Mouse (Mus musculus): ENCODE results near the gene Evc. TPM values are rescaled to one million over a fixed set of nuclear protein-coding genes. Genes with fewer than 3 reads are reported as not detected.

Gene Evc
- total and polyA plus RNA-seq, 3 experiments, result 0.17 to 0.91 (median 0.73) TPM

GRCm38 (mm10) chr5:37326675-37327074, 10.0 kb downstream of the Evc start:
- no peak for DNase-seq (ENCODE audit: extremely low read depth)
- dilution Hi-C loops (cut with MboI; ENCODE audit: extremely low pct_ligation_motif_present, extremely low pct_unique_long_range_greater_than_20kb, low sequenced_read_pairs) (no loop called here), in situ Hi-C loops (cut with MboI; ENCODE audit: low pct_ligation_motif_present, low pct_unique_long_range_greater_than_20kb, low sequenced_read_pairs) (no loop called here)
- Histone ChIP-seq H3K4me3 (replicated peaks in 1 of 3; ENCODE audit: low read depth in 2 of 3, low read length in 2 of 3, poor library complexity in 1 of 3) (no peak overlapping the region), H3K9me3 (replicated peaks; ENCODE audit: low read length) (peaks cover 5% of the 10 kb centered on the region), H3K27me3 (replicated peaks) (no peaks in the 10 kb centered on the region), H3K79me2 (replicated peaks; ENCODE audit: control insufficient read depth, extremely low read depth, insufficient read depth, poor library complexity, severe bottlenecking) (no peaks in the 10 kb centered on the region), H3K9ac (ENCODE audit: insufficient read depth, low read depth) (no peak overlapping the region), H3K4me2 (ENCODE audit: insufficient read depth, low read depth, poor library complexity, severe bottlenecking) (no peak overlapping the region), H3K4me1 (ENCODE audit: control insufficient read depth in 1 of 2, insufficient read depth in 2 of 2) (no peaks in the 10 kb centered on the region), H3K36me3 (replicated peaks in 1 of 2; ENCODE audit: control insufficient read depth in 1 of 2, insufficient read depth in 1 of 2, low read length in 1 of 2) (no peaks in the 10 kb centered on the region), H3K27ac (ENCODE audit: insufficient read depth, low read depth) (no peak overlapping the region)
- TF ChIP-seq UBTF (IDR thresholded peaks at IDR 0.05; ENCODE audit: low read depth, low read length) (no peak), SIN3A (IDR thresholded peaks at IDR 0.05; ENCODE audit: low read length) (no peak), MAFK (IDR thresholded peaks at IDR 0.05; ENCODE audit: insufficient replicate concordance, low read length) (no peak), ZMIZ1 (IDR thresholded peaks at IDR 0.05; ENCODE audit: low read depth, low read length) (no peak), ETS1 (conservative IDR thresholded peaks at IDR 0.05; ENCODE audit: low read depth, low read length) (no peak), BHLHE40 (IDR thresholded peaks at IDR 0.05; ENCODE audit: low read depth, low read length) (no peak), E2F4 (IDR thresholded peaks at IDR 0.05; ENCODE audit: insufficient replicate concordance, low read depth, low read length) (no peak), RCOR1 (conservative IDR thresholded peaks at IDR 0.05; ENCODE audit: low read depth, low read length) (no peak), JUND (conservative IDR thresholded peaks at IDR 0.05; ENCODE audit: low read depth, low read length) (no peak), RAD21 (IDR thresholded peaks at IDR 0.05; ENCODE audit: low read depth, low read length) (no peak), ZC3H11A (IDR thresholded peaks at IDR 0.05; ENCODE audit: low read depth, low read length) (no peak), NRF1 (IDR thresholded peaks at IDR 0.05; ENCODE audit: low read depth, low read length) (no peak), TBP (conservative IDR thresholded peaks at IDR 0.05; ENCODE audit: low read depth, low read length) (no peak), USF1 (IDR thresholded peaks at IDR 0.05; ENCODE audit: low read depth, low read length) (no peak), MYC (IDR thresholded peaks at IDR 0.05; ENCODE audit: low read depth, low read length) (no peak), MAX (IDR thresholded peaks at IDR 0.05; ENCODE audit: low read length) (no peak), MXI1 (IDR thresholded peaks at IDR 0.05; ENCODE audit: low read depth, low read length) (no peak), EP300 (IDR thresholded peaks at IDR 0.05; ENCODE audit: low read length) (no peak)

GRCm38 (mm10) chr5:37320761-37321160, 15.9 kb downstream of the Evc start:
- peaks cover 15% of the 10 kb centered on the region for H3K9me3 ChIP-seq (replicated peaks; ENCODE audit: low read length)
- TF ChIP-seq USF1 (IDR thresholded peaks at IDR 0.05; ENCODE audit: low read depth, low read length) (no peak), MAFK (IDR thresholded peaks at IDR 0.05; ENCODE audit: insufficient replicate concordance, low read length) (no peak), SIN3A (IDR thresholded peaks at IDR 0.05; ENCODE audit: low read length) (no peak), ZNF384 (IDR thresholded peaks at IDR 0.05; ENCODE audit: low read depth, low read length) (no peak)
- no peaks in the 10 kb centered on the region for H3K36me3 ChIP-seq (replicated peaks in 1 of 2; ENCODE audit: control insufficient read depth in 1 of 2, insufficient read depth in 1 of 2, low read length in 1 of 2)
- H3K4me2 ChIP-seq (ENCODE audit: insufficient read depth, low read depth, poor library complexity, severe bottlenecking), result no peak overlapping the region
- dilution Hi-C loops (cut with MboI; ENCODE audit: extremely low pct_ligation_motif_present, extremely low pct_unique_long_range_greater_than_20kb, low sequenced_read_pairs), result no loop called here
- no peaks in the 10 kb centered on the region for H3K27me3 ChIP-seq (replicated peaks)
- DNase-seq (ENCODE audit: extremely low read depth), result no peak
- H3K9ac ChIP-seq (ENCODE audit: insufficient read depth, low read depth), result no peak overlapping the region
- in situ Hi-C loops (cut with MboI; ENCODE audit: low pct_ligation_motif_present, low pct_unique_long_range_greater_than_20kb, low sequenced_read_pairs), result no loop called here
- H3K4me3 ChIP-seq (replicated peaks in 1 of 3; ENCODE audit: low read depth in 2 of 3, low read length in 2 of 3, poor library complexity in 1 of 3), result no peak overlapping the region
- peaks cover 2 to 10% of the 10 kb centered on the region in 2 experiments; a peak in 2 of 4 replicates for H3K4me1 ChIP-seq (ENCODE audit: control insufficient read depth in 1 of 2, insufficient read depth in 2 of 2)
- no peaks in the 10 kb centered on the region for H3K79me2 ChIP-seq (replicated peaks; ENCODE audit: control insufficient read depth, extremely low read depth, insufficient read depth, poor library complexity, severe bottlenecking)
- H3K27ac ChIP-seq (ENCODE audit: insufficient read depth, low read depth), result no peak overlapping the region
